Mouse (Mus musculus): Measurements from ENCODE around the gene Ptprm.

- TF ChIP-seq CTCF (IDR thresholded peaks at IDR 0.05; ENCODE audit: control insufficient read depth, insufficient read depth, insufficient replicate concordance, low read depth, low read length) (no peak), POLR2A (IDR thresholded peaks at IDR 0.05; ENCODE audit: control insufficient read depth, low read depth, low read length) (no peak)
These were observed 48.0 kb downstream of the Ptprm start for GRCm38 (mm10) chr17:67306066-67306845.
